Comparison of ENCODE assay signal across 8 mouse cellular contexts in the genomic region with DNA sequence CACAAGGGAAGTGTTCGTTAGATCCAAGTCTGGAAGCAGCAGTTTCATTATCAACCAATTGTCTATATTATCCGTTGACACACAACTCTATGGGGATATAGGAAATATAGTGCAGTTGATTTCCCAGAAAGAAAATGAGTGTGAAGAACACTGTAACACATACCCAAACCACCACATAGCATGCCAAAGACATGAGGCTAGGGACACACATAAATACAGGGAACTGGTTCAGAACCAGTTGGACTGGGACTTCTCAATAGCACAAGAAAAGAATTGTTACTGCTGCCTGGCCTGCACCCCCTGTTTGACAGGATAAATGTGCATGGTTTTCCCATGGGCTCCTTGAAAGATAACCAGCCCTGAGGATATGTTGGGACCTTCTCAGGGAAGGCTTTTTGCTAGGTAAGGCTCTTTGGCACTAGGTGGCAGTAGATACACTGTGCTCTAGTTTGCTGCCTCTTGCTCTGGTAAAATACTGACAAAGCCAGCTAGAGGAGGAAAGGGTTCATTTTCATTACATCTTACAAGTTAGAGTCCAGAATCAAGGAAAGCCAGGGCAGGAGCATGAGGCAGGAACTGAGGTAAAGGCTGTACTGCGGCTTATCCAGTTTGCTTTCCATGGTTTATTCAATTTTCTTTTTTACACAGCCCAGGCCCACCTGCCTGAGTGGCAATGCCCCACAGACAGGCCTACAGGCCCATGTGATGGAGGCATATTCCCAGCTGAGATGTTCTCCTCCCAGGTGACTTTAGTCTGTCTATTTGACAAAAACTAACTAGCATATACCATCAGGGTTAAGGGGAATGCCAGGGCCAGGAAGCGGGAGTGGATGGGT. TPM values are rescaled to one million over a fixed set of nuclear protein-coding genes. Genes with fewer than 3 reads are reported as not detected.
DNase-seq lines count a peak whose midpoint lies in the region; ATAC-seq lines count a peak whose summit lies in the region.

No protein-coding gene starts in this region.

- no peak overlapping the region for H3K4me2 ChIP-seq in embryonic facial prominence, embryonic 12.5 days (replicated peaks)
- H3K4me2 ChIP-seq in hindbrain, embryonic 11.5 days (replicated peaks; ENCODE audit: low read depth, low read length) = no peak overlapping the region

- H3K9ac ChIP-seq in embryonic facial prominence, embryonic 12.5 days = no peak overlapping the region
- H3K9ac ChIP-seq in hindbrain, embryonic 11.5 days (ENCODE audit: low read depth, low read length) = no peak overlapping the region

- DNase-seq in adrenal gland, postnatal 10 days = peak; percentile 46
- no peak for DNase-seq in adrenal gland, adult 18-20 months (ENCODE audit: low spot score in 2 of 2)
- peak; percentile 46 for DNase-seq in T-cell, adult 2 months (ENCODE audit: low spot score)
- DNase-seq in hindbrain, embryonic 11.5 days (ENCODE audit: low spot score) = peak; percentile 67
- peak; percentile 70 for DNase-seq in left cerebral cortex, adult 11 months (ENCODE audit: low spot score)
- peak; percentile 40 for DNase-seq in right cerebral cortex, postnatal 25 days

- ATAC-seq in embryonic facial prominence, embryonic 12.5 days (ENCODE audit: insufficient number of reproducible peaks, insufficient read depth, low FRiP score, low TSS enrichment) = peak; percentile 64
- ATAC-seq in hindbrain, embryonic 11.5 days (ENCODE audit: low FRiP score) = peak; percentile 78
- peak; percentile 99 for ATAC-seq in megakaryocyte, adult 5-6 weeks (ENCODE audit: poor library complexity, severe bottlenecking)

- H3K27me3 ChIP-seq in embryonic facial prominence, embryonic 12.5 days = no peaks in the 10 kb centered on the region
- no peaks in the 10 kb centered on the region for H3K27me3 ChIP-seq in hindbrain, embryonic 11.5 days (ENCODE audit: control insufficient read depth, insufficient read depth, low read length)

- WGBS in embryonic facial prominence, embryonic 12.5 days = 81% methylated on average over 4 of the region's 4 CpGs
- WGBS in hindbrain, embryonic 11.5 days = 78% methylated on average over 4 of the region's 4 CpGs

- H3K36me3 ChIP-seq in embryonic facial prominence, embryonic 12.5 days = peaks cover 22% of the 10 kb centered on the region
- H3K36me3 ChIP-seq in hindbrain, embryonic 11.5 days (ENCODE audit: control insufficient read depth, insufficient read depth, low read length) = no peaks in the 10 kb centered on the region

- no peaks in the 10 kb centered on the region for H3K4me1 ChIP-seq in embryonic facial prominence, embryonic 12.5 days
- H3K4me1 ChIP-seq in hindbrain, embryonic 11.5 days (replicated peaks; ENCODE audit: control insufficient read depth, insufficient read depth, low read length) = no peaks in the 10 kb centered on the region

- H3K27ac ChIP-seq in embryonic facial prominence, embryonic 12.5 days = no peak overlapping the region
- no peak overlapping the region for H3K27ac ChIP-seq in hindbrain, embryonic 11.5 days (ENCODE audit: low read depth, low read length)

- H3K9me3 ChIP-seq in embryonic facial prominence, embryonic 12.5 days = no peaks in the 10 kb centered on the region
- no peaks in the 10 kb centered on the region for H3K9me3 ChIP-seq in hindbrain, embryonic 11.5 days (ENCODE audit: control insufficient read depth, low read length)

- no peak overlapping the region for H3K4me3 ChIP-seq in embryonic facial prominence, embryonic 12.5 days
- H3K4me3 ChIP-seq in hindbrain, embryonic 11.5 days (ENCODE audit: low read depth, low read length) = no peak overlapping the region

RNA-seq across cellular contexts. Expression of a gene that starts 10.0 kb away (rescaled TPM):
- total RNA-seq in adrenal gland, postnatal 10 days (2021) = 100 to 1,000 TPM; 135 to 139 TPM
- 100 to 1,000 TPM; 121 to 142 TPM for total RNA-seq in adrenal gland, adult 18-20 months (2021)
- polyA plus RNA-seq in embryonic facial prominence, embryonic 12.5 days (2016; fragmentation: Nextera tagmentation; extraction: Ambion mirVana) = 248 and 257 TPM in 2 replicates
- polyA plus RNA-seq in hindbrain, embryonic 11.5 days (2014; fragmentation: Nextera tagmentation; extraction: Ambion mirVana) = 252 and 264 TPM in 2 replicates
- 259 and 268 TPM in 2 replicates for total RNA-seq in megakaryocyte, adult 5-6 weeks (2015)
- total RNA-seq in megakaryocyte, adult 5-6 weeks (2017) = 180 and 183 TPM in 2 replicates

RNA-seq across cellular contexts. Expression of a gene that starts 10.8 kb away (rescaled TPM):
- total RNA-seq in adrenal gland, postnatal 10 days (2021) = 10 to 100 TPM; 15.3 to 17.6 TPM
- 10 to 100 TPM; 21.5 to 25.0 TPM for total RNA-seq in adrenal gland, adult 18-20 months (2021)
- 43.3 and 46.1 TPM in 2 replicates for polyA plus RNA-seq in embryonic facial prominence, embryonic 12.5 days (2016; fragmentation: Nextera tagmentation; extraction: Ambion mirVana)
- polyA plus RNA-seq in hindbrain, embryonic 11.5 days (2014; fragmentation: Nextera tagmentation; extraction: Ambion mirVana) = 33.1 and 44.1 TPM in 2 replicates
- total RNA-seq in megakaryocyte, adult 5-6 weeks (2015) = 12.3 and 15.8 TPM in 2 replicates
- total RNA-seq in megakaryocyte, adult 5-6 weeks (2017) = 17.4 and 21.0 TPM in 2 replicates

RNA-seq across cellular contexts. Expression of a gene that starts 17.8 kb away (rescaled TPM):
- 100 to 1,000 TPM; 167 to 172 TPM for total RNA-seq in adrenal gland, postnatal 10 days (2021)
- 100 to 1,000 TPM; 206 to 214 TPM for total RNA-seq in adrenal gland, adult 18-20 months (2021)
- polyA plus RNA-seq in embryonic facial prominence, embryonic 12.5 days (2016; fragmentation: Nextera tagmentation; extraction: Ambion mirVana) = 175 TPM in 2 replicates
- polyA plus RNA-seq in hindbrain, embryonic 11.5 days (2014; fragmentation: Nextera tagmentation; extraction: Ambion mirVana) = 175 and 191 TPM in 2 replicates
- 259 and 284 TPM in 2 replicates for total RNA-seq in megakaryocyte, adult 5-6 weeks (2015)
- total RNA-seq in megakaryocyte, adult 5-6 weeks (2017) = 129 and 148 TPM in 2 replicates

RNA-seq across cellular contexts. Expression of a gene that starts 25.7 kb away (rescaled TPM):
- total RNA-seq in adrenal gland, postnatal 10 days (2021) = 10 to 100 TPM; 65.5 to 68.8 TPM
- total RNA-seq in adrenal gland, adult 18-20 months (2021) = 100 to 1,000 TPM in 1 of 2 experiments, 10 to 100 TPM in 1; 91.0 to 112 TPM
- polyA plus RNA-seq in embryonic facial prominence, embryonic 12.5 days (2016; fragmentation: Nextera tagmentation; extraction: Ambion mirVana) = 41.9 and 43.3 TPM in 2 replicates
- 43.3 and 51.5 TPM in 2 replicates for polyA plus RNA-seq in hindbrain, embryonic 11.5 days (2014; fragmentation: Nextera tagmentation; extraction: Ambion mirVana)
- total RNA-seq in megakaryocyte, adult 5-6 weeks (2015) = 69.7 and 71.5 TPM in 2 replicates
- 21.7 and 29.0 TPM in 2 replicates for total RNA-seq in megakaryocyte, adult 5-6 weeks (2017)

Comparison
In these comparisons a context has a peak if more than half of its experiments do, and no peak if none do; other contexts are left out.
1. DNase-seq: peak in adrenal gland, postnatal 10 days (single experiment), T-cell, adult 2 months (single experiment), hindbrain, embryonic 11.5 days (single experiment), left cerebral cortex, adult 11 months (single experiment) and right cerebral cortex, postnatal 25 days (single experiment); none in adrenal gland, adult 18-20 months (0 of 2).
2. Peak in every context shown above with its lines, with median percentiles within 50 percentile points of each other: ATAC-seq.